Mouse (Mus musculus) neural tube, embryonic 10.5 days (tissue): ENCODE measurements around the gene Cfap97d2.

Experiments
- DNase-seq: peaks from one replicate; pipeline ENCODE4 v3.0.0-alpha.2; 2017; ENCODE audit warnings: low spot score; ENCODE audit errors: extremely low spot score

Gene Cfap97d2

GRCm38 (mm10) chr8:13705668-13706067 is at the start of gene Cfap97d2:
Cfap97d2 (plus strand) TSS chr8:13705889.
- DNase-seq: peak; percentile 87

- DNase-seq: no peak
Observed at GRCm38 (mm10) chr8:13657479-13657878, 48.2 kb upstream of the Cfap97d2 start.

- no peak for DNase-seq
Observed at GRCm38 (mm10) chr8:13660323-13660722, 45.4 kb upstream of the Cfap97d2 start.

- no peak for DNase-seq
Observed at GRCm38 (mm10) chr8:13664711-13665210, 40.9 kb upstream of the Cfap97d2 start.

- DNase-seq: no peak
Observed at GRCm38 (mm10) chr8:13665538-13665937, 40.2 kb upstream of the Cfap97d2 start.

- DNase-seq: no peak
Observed at GRCm38 (mm10) chr8:13665944-13666343, 39.7 kb upstream of the Cfap97d2 start.

GRCm38 (mm10) chr8:13667917-13668316 is 37.8 kb upstream of the Cfap97d2 start:
- DNase-seq: no peak

- DNase-seq: peak; percentile 40
Observed at GRCm38 (mm10) chr8:13668367-13668766, 37.3 kb upstream of the Cfap97d2 start.

- DNase-seq: no peak
Observed at GRCm38 (mm10) chr8:13670011-13670471, 35.6 kb upstream of the Cfap97d2 start.

GRCm38 (mm10) chr8:13671246-13672003 is 34.3 kb upstream of the Cfap97d2 start:
- no peak for DNase-seq

- DNase-seq: no peak
Observed at GRCm38 (mm10) chr8:13673215-13673614, 32.5 kb upstream of the Cfap97d2 start.

GRCm38 (mm10) chr8:13674294-13675010 is 31.2 kb upstream of the Cfap97d2 start:
- no peak for DNase-seq

- DNase-seq: no peak
Observed at GRCm38 (mm10) chr8:13675121-13675520, 30.6 kb upstream of the Cfap97d2 start.

- no peak for DNase-seq
Observed at GRCm38 (mm10) chr8:13675524-13675923, 30.2 kb upstream of the Cfap97d2 start.

- peak; percentile 53 for DNase-seq
Observed at GRCm38 (mm10) chr8:13676302-13676700, 29.4 kb upstream of the Cfap97d2 start.

- DNase-seq: peak; percentile 74
Observed at GRCm38 (mm10) chr8:13676701-13677412, 28.8 kb upstream of the Cfap97d2 start.

- DNase-seq: peak; percentile 92
Observed at GRCm38 (mm10) chr8:13677413-13677883, 28.2 kb upstream of the Cfap97d2 start, which contains the start of gene Rasa3. Rasa3 (minus strand) TSS chr8:13677603.

GRCm38 (mm10) chr8:13678182-13678581 is 27.5 kb upstream of the Cfap97d2 start:
- no peak for DNase-seq

- DNase-seq: no peak
Observed at GRCm38 (mm10) chr8:13684131-13684530, 21.6 kb upstream of the Cfap97d2 start.

- no peak for DNase-seq
Observed at GRCm38 (mm10) chr8:13685674-13686314, 19.9 kb upstream of the Cfap97d2 start.

- DNase-seq: no peak
Observed at GRCm38 (mm10) chr8:13686426-13686825, 19.3 kb upstream of the Cfap97d2 start.
